Mouse (Mus musculus) gastrocnemius, adult 2 months (tissue): ENCODE measurements around the gene Lysmd2. TPM values are rescaled to one million over a fixed set of nuclear protein-coding genes. Genes with fewer than 3 reads are reported as not detected.

ENCODE experiments used
- DNase-seq: peaks from one replicate; pipeline ENCODE4 v3.0.0; 2022
- H3K27ac ChIP-seq: fragments of 200-600 bp; 2 replicates; pipeline ENCODE4 v1.8.1; 2022; ENCODE audit warnings: mild to moderate bottlenecking
- H3K4me3 ChIP-seq: fragments of 200-600 bp; 2 replicates; pipeline ENCODE4 v1.8.1; 2022; ENCODE audit warnings: mild to moderate bottlenecking, moderate library complexity
- CTCF ChIP-seq: fragments of 200-600 bp; IDR thresholded peaks from 2 replicates; pipeline ENCODE4 v1.8.1; 2022; ENCODE audit warnings: antibody characterized with exemption, mild to moderate bottlenecking, moderate library complexity
- intact Hi-C: fragments of 180-260 bp; cut with DNase I; formaldehyde crosslinking; loops from one replicate; pipeline ENCODE4 v1.15.1; 2025
- total RNA-seq, 2 experiments: library from RNA; stranded (reverse); gene quantifications; 2 replicates each; pipeline ENCODE4 v1.2.3; 2021

Lysmd2 gene
- total RNA-seq, 2 experiments from 2014 or later: 4.0 to 4.7 TPM

- Histone ChIP-seq H3K4me3 (peak overlapping the region; percentile 55), H3K27ac (no peak overlapping the region)
- DNase-seq: no peak
- TF ChIP-seq CTCF: no peak
- intact Hi-C loops: no loop called here
Observed at GRCm38 (mm10) chr9:75684292-75684691, 58.8 kb downstream of the Lysmd2 start.

GRCm38 (mm10) chr9:75684772-75685171 lies 59.2 kb downstream of the Lysmd2 start:
- intact Hi-C loops: no loop called here
- no peak overlapping the region for H3K4me3 ChIP-seq
- no peak for DNase-seq
- no peak overlapping the region for H3K27ac ChIP-seq
- no peak for TF ChIP-seq CTCF

Other genes with a start within 250 kb of the Lysmd2 start
- gene Mapk6, start 215.7 kb upstream of the Lysmd2 start, total RNA-seq: 10 to 100 TPM; 26.4 to 29.6 TPM
- gene Leo1, start 184.2 kb upstream of the Lysmd2 start, total RNA-seq: 10 to 100 TPM; 23.3 to 28.5 TPM
- 10 to 100 TPM; 15.0 to 23.0 TPM for gene Tmod3, start 66.1 kb upstream of the Lysmd2 start, total RNA-seq
- gene Tmod2, start 14.4 kb upstream of the Lysmd2 start, total RNA-seq: 1 to 10 TPM; 5.4 to 5.6 TPM
- gene Scg3, start 58.3 kb downstream of the Lysmd2 start, total RNA-seq: 1 to 10 TPM; 1.1 to 1.7 TPM
- 1 to 10 TPM; 1.6 to 3.3 TPM for gene Bmp5, start 149.6 kb downstream of the Lysmd2 start, total RNA-seq